Mouse (Mus musculus): ENCODE results near the gene Taar4. TPM values are rescaled to one million over a fixed set of nuclear protein-coding genes. Genes with fewer than 3 reads are reported as not detected.

The Taar4 gene
- total and polyA plus RNA-seq, 3 experiments: not detected

GRCm38 (mm10) chr10:23970656-23971165, 10.4 kb downstream of the Taar4 start, which contains the start of gene Taar5:
Taar5 (plus strand) TSS chr10:23970706.
- Histone ChIP-seq H3K27ac (ENCODE audit: control insufficient read depth, low read depth, low read length) (no peak within 1 kb of the TSS), H3K36me3 (ENCODE audit: control insufficient read depth in 1 of 2, insufficient read depth in 2 of 2, low read length in 2 of 2) (no peaks in the 10 kb centered on the region), H3K79me2 (ENCODE audit: control insufficient read depth, insufficient read depth, low read length, poor library complexity) (no peaks in the 10 kb centered on the region), H3K27me3 (ENCODE audit: control insufficient read depth in 1 of 2, insufficient read depth in 2 of 2, low read length in 2 of 2) (peaks cover 8 to 10% of the 10 kb centered on the region in 2 experiments), H3K9me3 (replicated peaks; ENCODE audit: insufficient read depth, low read length) (no peaks in the 10 kb centered on the region), H3K4me3 (ENCODE audit: control insufficient read depth in 1 of 2, insufficient read depth in 1 of 2, low read depth in 2 of 2, low read length in 2 of 2) (no peak within 1 kb of the TSS), H3K9ac (ENCODE audit: control insufficient read depth, low read depth, low read length, poor library complexity, severe bottlenecking) (no peak within 1 kb of the TSS), H3K4me1 (ENCODE audit: control insufficient read depth in 1 of 2, insufficient read depth in 2 of 2, low read length in 2 of 2) (no peaks in the 10 kb centered on the region)
- no peak for TF ChIP-seq USF1 (IDR thresholded peaks at IDR 0.05; ENCODE audit: low read depth, low read length)
- DNase-seq (ENCODE audit: low read depth, low spot score): no peak

DNA sequence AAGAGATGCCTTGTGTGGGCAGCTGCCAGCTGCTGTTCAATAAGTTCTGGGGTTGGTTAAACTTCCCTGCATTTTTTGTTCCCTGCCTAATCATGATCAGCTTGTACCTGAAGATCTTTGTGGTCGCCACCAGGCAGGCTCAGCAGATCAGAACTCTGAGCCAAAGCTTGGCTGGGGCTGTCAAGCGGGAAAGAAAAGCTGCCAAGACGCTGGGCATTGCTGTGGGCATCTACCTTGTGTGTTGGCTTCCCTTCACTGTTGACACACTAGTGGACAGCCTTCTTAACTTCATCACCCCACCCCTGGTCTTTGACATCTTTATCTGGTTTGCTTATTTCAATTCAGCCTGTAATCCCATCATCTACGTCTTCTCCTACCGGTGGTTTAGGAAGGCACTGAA, 11.0 kb downstream of the Taar4 start:
- no peaks in the 10 kb centered on the region for H3K4me1 ChIP-seq (ENCODE audit: control insufficient read depth in 1 of 2, insufficient read depth in 2 of 2, low read length in 2 of 2)
- H3K27me3 ChIP-seq (ENCODE audit: control insufficient read depth in 1 of 2, insufficient read depth in 2 of 2, low read length in 2 of 2): peaks cover 8 to 10% of the 10 kb centered on the region in 2 experiments
- no peak overlapping the region for H3K9ac ChIP-seq (ENCODE audit: control insufficient read depth, low read depth, low read length, poor library complexity, severe bottlenecking)
- TF ChIP-seq USF2 (IDR thresholded peaks at IDR 0.05; ENCODE audit: borderline replicate concordance in 1 of 2, insufficient read depth in 1 of 2, low read depth in 1 of 2, low read length in 2 of 2) (no peak), RAD21 (IDR thresholded peaks at IDR 0.05; ENCODE audit: low read depth, low read length) (no peak), TBP (IDR thresholded peaks at IDR 0.05; ENCODE audit: low read depth, low read length) (no peak), ELF1 (IDR thresholded peaks at IDR 0.05; ENCODE audit: low read depth, low read length) (no peak)
- no peaks in the 10 kb centered on the region for H3K9me3 ChIP-seq (replicated peaks; ENCODE audit: insufficient read depth, low read length)
- H3K4me3 ChIP-seq (ENCODE audit: control insufficient read depth in 1 of 2, insufficient read depth in 1 of 2, low read depth in 2 of 2, low read length in 2 of 2): no peak overlapping the region
- no peak for DNase-seq (ENCODE audit: low read depth, low spot score)
- H3K27ac ChIP-seq (ENCODE audit: control insufficient read depth, low read depth, low read length): no peak overlapping the region
- no peaks in the 10 kb centered on the region for H3K79me2 ChIP-seq (ENCODE audit: control insufficient read depth, insufficient read depth, low read length, poor library complexity)
- H3K36me3 ChIP-seq (ENCODE audit: control insufficient read depth in 1 of 2, insufficient read depth in 2 of 2, low read length in 2 of 2): no peaks in the 10 kb centered on the region

DNA sequence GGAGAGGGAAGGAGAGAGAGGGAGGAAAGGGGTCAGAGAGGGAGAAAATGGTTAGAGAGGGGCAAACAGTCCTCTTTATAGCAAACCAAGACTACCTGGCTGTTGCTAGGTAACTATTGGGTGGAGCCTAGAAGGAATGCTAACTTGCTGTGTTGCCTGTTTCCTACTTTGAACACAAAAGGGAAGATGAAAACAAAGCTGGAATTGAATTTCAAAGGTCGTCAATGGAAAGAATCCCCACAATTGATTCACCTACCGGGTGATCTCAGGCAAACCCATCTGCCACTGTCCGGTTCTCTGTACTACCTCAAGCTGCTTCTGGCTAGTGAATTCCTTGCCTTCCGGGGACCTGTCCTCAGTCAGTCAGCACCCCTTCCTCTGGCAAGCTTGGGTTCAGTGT, 17.7 kb downstream of the Taar4 start:
- Histone ChIP-seq H3K27ac (ENCODE audit: control insufficient read depth, low read depth, low read length) (no peak overlapping the region), H3K27me3 (ENCODE audit: control insufficient read depth in 1 of 2, insufficient read depth in 2 of 2, low read length in 2 of 2) (no peaks in the 10 kb centered on the region; a peak in 1 of 4 replicates), H3K36me3 (ENCODE audit: control insufficient read depth in 1 of 2, insufficient read depth in 2 of 2, low read length in 2 of 2) (no peaks in the 10 kb centered on the region), H3K4me3 (ENCODE audit: control insufficient read depth in 1 of 2, insufficient read depth in 1 of 2, low read depth in 2 of 2, low read length in 2 of 2) (no peak overlapping the region), H3K9me3 (replicated peaks; ENCODE audit: insufficient read depth, low read length) (no peaks in the 10 kb centered on the region), H3K4me1 (ENCODE audit: control insufficient read depth in 1 of 2, insufficient read depth in 2 of 2, low read length in 2 of 2) (no peaks in the 10 kb centered on the region), H3K79me2 (ENCODE audit: control insufficient read depth, insufficient read depth, low read length, poor library complexity) (no peaks in the 10 kb centered on the region), H3K9ac (ENCODE audit: control insufficient read depth, low read depth, low read length, poor library complexity, severe bottlenecking) (no peak overlapping the region)
- no peak for DNase-seq (ENCODE audit: low read depth, low spot score)
- TF ChIP-seq JUND (IDR thresholded peaks at IDR 0.05; ENCODE audit: low read depth, low read length): no peak
- no peak for TF ChIP-seq MAZ (IDR thresholded peaks at IDR 0.05; ENCODE audit: low read depth, low read length)
- no peak for TF ChIP-seq RAD21 (IDR thresholded peaks at IDR 0.05; ENCODE audit: low read depth, low read length)
- TF ChIP-seq MYC (IDR thresholded peaks at IDR 0.05; ENCODE audit: low read depth, low read length): no peak
- no peak for TF ChIP-seq ETS1 (IDR thresholded peaks at IDR 0.05; ENCODE audit: low read depth, low read length)
- no peak for TF ChIP-seq KAT2A (conservative IDR thresholded peaks at IDR 0.05; ENCODE audit: low read depth, low read length)
- no peak for TF ChIP-seq TCF12 (IDR thresholded peaks at IDR 0.05; ENCODE audit: low read depth, low read length)
